Mouse (Mus musculus) heart, embryonic 15.5 days (tissue): Measurements from ENCODE around the gene Apoa1. TPM values are rescaled to one million over a fixed set of nuclear protein-coding genes. Genes with fewer than 3 reads are reported as not detected.
A peak's percentile ranks its signal among the peaks of the same experiment; 100 is the strongest.

Experiments used
- ATAC-seq: fragments of 200-750 bp; cut with Nextera tagmentation; replicated peaks from 2 replicates; pipeline ENCODE4 v1.8.0; 2017; ENCODE audit warnings: low read depth, moderate TSS enrichment; ENCODE audit not compliant: insufficient number of reproducible peaks, insufficient read depth, low FRiP score
- H3K27ac ChIP-seq: fragments of 300-500 bp; sonication (generic); 2 replicates; pipeline ENCODE4 v1.5.1; 2015; ENCODE audit warnings: mild to moderate bottlenecking, inconsistent platforms
- H3K27me3 ChIP-seq: fragments of 300-500 bp; sonication (generic); 2 replicates; pipeline ENCODE4 v1.6.1; 2015; ENCODE audit warnings: inconsistent platforms
- H3K36me3 ChIP-seq: fragments of 300-500 bp; sonication (generic); 2 replicates; pipeline ENCODE4 v1.6.1; 2015; ENCODE audit warnings: mild to moderate bottlenecking, inconsistent platforms
- H3K4me1 ChIP-seq: fragments of 300-500 bp; sonication (generic); replicated peaks from 2 replicates; pipeline ENCODE4 v1.6.1; 2015; ENCODE audit warnings: inconsistent platforms
- H3K4me2 ChIP-seq: fragments of 300-500 bp; sonication (generic); 2 replicates; pipeline ENCODE4 v1.6.1; 2015; ENCODE audit warnings: inconsistent platforms, mild to moderate bottlenecking, moderate library complexity
- H3K4me3 ChIP-seq: fragments of 300-500 bp; sonication (generic); 2 replicates; pipeline ENCODE4 v1.5.1; 2015; ENCODE audit warnings: mild to moderate bottlenecking, inconsistent platforms
- H3K9ac ChIP-seq: fragments of 300-500 bp; sonication (generic); 2 replicates; pipeline ENCODE4 v1.6.1; 2015; ENCODE audit warnings: mild to moderate bottlenecking, inconsistent platforms
- H3K9me3 ChIP-seq: fragments of 300-500 bp; sonication (generic); replicated peaks from 2 replicates; pipeline ENCODE4 v1.6.1; 2016; ENCODE audit warnings: inconsistent platforms
- WGBS: fragments of 180-500 bp; shearing (Covaris S2); methylation state at CpG from one replicate; pipeline ENCODE4 v1.1.7; 2015; ENCODE audit warnings: mixed read lengths; 5-methylcytosine and 5-hydroxymethylcytosine counted together
- polyA plus RNA-seq: library from polyadenylated mRNA; unstranded; fragments of >200 nt; fragmentation: Nextera tagmentation; extraction: Ambion mirVana; gene quantifications from 2 replicates; pipeline ENCODE4 v1.2.1, GENCODE M21; 2015

Gene Apoa1
- polyA plus RNA-seq, 1 experiment from 2014 or later, result 3.9 TPM

- Histone ChIP-seq H3K9ac (no peak overlapping the region), H3K4me2 (no peak overlapping the region), H3K36me3 (peaks cover 29% of the 10 kb centered on the region), H3K27me3 (no peaks in the 10 kb centered on the region), H3K27ac (no peak overlapping the region), H3K4me3 (no peak overlapping the region), H3K4me1 (peaks cover 15% of the 10 kb centered on the region), H3K9me3 (no peaks in the 10 kb centered on the region)
- 33% methylated on average over 11 of the region's 11 CpGs for WGBS
- no peak for ATAC-seq
Observed at GRCm38 (mm10) chr9:46215338-46216322, 12.8 kb upstream of the Apoa1 start.

DNA sequence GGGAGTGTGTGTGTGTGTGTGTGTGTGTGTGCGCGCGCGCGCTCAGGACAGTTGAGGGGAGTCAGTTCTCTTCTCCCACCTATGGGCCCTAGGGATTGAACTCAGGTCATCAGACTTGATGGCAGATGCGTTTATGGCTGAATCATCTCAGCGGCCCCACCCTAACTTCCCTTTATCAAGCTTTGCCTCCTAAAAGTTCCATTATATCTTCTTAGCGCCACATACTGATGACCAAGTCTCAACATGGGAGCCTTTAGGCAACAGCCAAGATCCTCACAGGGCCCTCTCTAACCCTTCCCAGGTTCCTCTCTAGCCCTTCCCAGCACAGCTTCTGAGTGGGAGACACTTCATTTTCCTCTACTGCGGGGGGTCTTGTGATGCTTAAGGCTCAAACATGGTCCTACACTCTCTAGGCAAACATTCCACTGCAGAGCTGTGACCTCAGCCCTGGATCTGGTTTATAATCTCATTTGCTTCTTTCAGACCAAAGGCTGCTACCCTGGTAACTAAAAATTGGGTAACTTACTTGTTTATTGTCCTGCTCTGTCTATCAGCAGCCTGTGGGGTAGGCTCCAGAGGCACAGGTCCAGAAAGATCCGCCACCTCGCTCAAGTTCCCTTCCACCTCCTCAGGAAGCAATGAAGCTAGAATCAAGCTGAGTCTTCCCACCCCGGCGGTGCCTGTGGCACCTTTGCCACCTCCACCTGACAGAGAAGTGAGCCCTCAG, 11.5 kb upstream of the Apoa1 start:
- Histone ChIP-seq H3K4me1 (peaks cover 15% of the 10 kb centered on the region), H3K9ac (no peak overlapping the region), H3K36me3 (peaks cover 28% of the 10 kb centered on the region), H3K4me3 (no peak overlapping the region), H3K27me3 (no peaks in the 10 kb centered on the region), H3K4me2 (no peak overlapping the region), H3K9me3 (no peaks in the 10 kb centered on the region), H3K27ac (no peak overlapping the region)
- WGBS, result 87% methylated on average over 13 of the region's 13 CpGs
- no peak for ATAC-seq

DNA sequence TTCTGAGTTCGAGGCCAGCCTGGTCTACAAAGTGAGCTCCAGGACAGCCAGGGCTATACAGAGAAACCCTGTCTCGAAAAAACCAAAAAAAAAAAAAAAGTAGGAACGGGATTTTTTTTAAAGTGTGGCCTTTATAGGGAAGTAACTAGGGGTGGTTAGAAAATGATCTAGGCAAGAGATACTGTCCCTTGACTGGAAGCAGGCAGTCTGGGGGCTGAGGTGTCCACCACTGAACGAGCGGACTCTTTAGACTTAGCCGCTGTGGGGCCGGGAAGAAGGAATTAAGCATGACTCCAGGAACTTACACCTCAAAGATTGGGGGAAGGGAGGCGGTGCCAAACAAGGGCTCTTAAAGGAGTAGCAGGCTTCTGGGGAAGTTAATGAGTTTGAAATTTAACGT, 10.2 kb upstream of the Apoa1 start:
- H3K27me3 ChIP-seq, result no peaks in the 10 kb centered on the region
- no peak overlapping the region for H3K27ac ChIP-seq
- no peak overlapping the region for H3K4me3 ChIP-seq
- H3K4me1 ChIP-seq, result peaks cover 15% of the 10 kb centered on the region
- peaks cover 36% of the 10 kb centered on the region for H3K36me3 ChIP-seq
- H3K9ac ChIP-seq, result no peak overlapping the region
- 75% methylated on average over 9 of the region's 9 CpGs for WGBS
- no peaks in the 10 kb centered on the region for H3K9me3 ChIP-seq
- no peak for ATAC-seq
- H3K4me2 ChIP-seq, result no peak overlapping the region

- Histone ChIP-seq H3K4me1 (no peaks in the 10 kb centered on the region), H3K27me3 (peaks cover under 1% of the 10 kb centered on the region; the same call in 1 of the 2 replicates), H3K4me2 (no peak overlapping the region), H3K9ac (no peak overlapping the region), H3K4me3 (no peak overlapping the region), H3K27ac (no peak overlapping the region), H3K9me3 (no peaks in the 10 kb centered on the region), H3K36me3 (peaks cover 36% of the 10 kb centered on the region)
- ATAC-seq, result no peak
- 77% methylated on average over 6 of the region's 6 CpGs for WGBS
Observed at GRCm38 (mm10) chr9:46223090-46223489, 5.3 kb upstream of the Apoa1 start.

GRCm38 (mm10) chr9:46224101-46224500, 4.3 kb upstream of the Apoa1 start:
- no peak overlapping the region for H3K9ac ChIP-seq
- H3K4me1 ChIP-seq, result no peaks in the 10 kb centered on the region
- no peak overlapping the region for H3K4me3 ChIP-seq
- peaks cover 36% of the 10 kb centered on the region for H3K36me3 ChIP-seq
- H3K4me2 ChIP-seq, result no peak overlapping the region
- H3K27me3 ChIP-seq, result peaks cover 8% of the 10 kb centered on the region
- ATAC-seq, result no peak
- 88% methylated on average over 3 of the region's 3 CpGs for WGBS
- no peak overlapping the region for H3K27ac ChIP-seq
- H3K9me3 ChIP-seq, result no peaks in the 10 kb centered on the region

GRCm38 (mm10) chr9:46224945-46225660, 3.3 kb upstream of the Apoa1 start:
- WGBS, result 57% methylated on average over 5 of the region's 5 CpGs
- Histone ChIP-seq H3K9me3 (no peaks in the 10 kb centered on the region), H3K36me3 (peaks cover 28% of the 10 kb centered on the region), H3K4me1 (peaks cover 6% of the 10 kb centered on the region), H3K4me3 (no peak overlapping the region), H3K9ac (no peak overlapping the region), H3K27me3 (peaks cover 12% of the 10 kb centered on the region), H3K27ac (no peak overlapping the region), H3K4me2 (no peak overlapping the region)
- no peak for ATAC-seq

DNA sequence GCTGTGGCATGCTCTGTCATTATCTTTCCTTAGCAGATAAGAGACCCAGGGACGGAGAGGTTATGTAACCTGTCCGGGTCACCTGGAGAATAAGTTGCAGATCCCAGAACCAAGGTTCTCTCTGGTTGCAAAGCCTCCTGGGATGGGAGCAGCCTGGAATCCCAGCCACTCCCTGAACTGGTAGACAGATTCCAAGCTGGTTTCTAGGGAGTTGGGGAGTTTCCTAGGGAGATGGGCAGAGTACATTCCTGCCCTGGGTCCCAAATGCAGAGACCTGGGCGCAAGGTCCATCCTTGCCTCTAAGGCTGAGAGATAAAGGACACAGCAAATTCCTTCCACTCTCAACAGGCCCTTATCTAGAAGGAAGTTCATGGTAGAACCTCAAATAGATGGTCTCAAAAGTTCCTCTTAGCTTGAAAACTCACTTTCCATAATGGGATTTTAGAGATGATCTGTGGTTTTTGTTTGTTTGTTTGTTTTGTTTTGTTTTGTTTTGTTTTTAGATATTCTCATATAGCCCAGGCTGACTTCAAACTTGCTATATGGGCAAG, 1.2 kb upstream of the Apoa1 start:
- ATAC-seq, result no peak
- Histone ChIP-seq H3K27me3 (peaks cover 18% of the 10 kb centered on the region), H3K27ac (no peak overlapping the region), H3K4me2 (no peak overlapping the region), H3K9ac (no peak overlapping the region), H3K9me3 (no peaks in the 10 kb centered on the region), H3K4me1 (peaks cover 13% of the 10 kb centered on the region), H3K4me3 (no peak overlapping the region), H3K36me3 (peaks cover 9% of the 10 kb centered on the region)
- WGBS, result 53% methylated on average over 3 of the region's 3 CpGs

- 14% methylated on average over 37 of the region's 37 CpGs for WGBS
- Histone ChIP-seq H3K27me3 (peaks cover 21% of the 10 kb centered on the region), H3K4me2 (peak overlapping the region; percentile 89), H3K4me1 (peaks cover 13% of the 10 kb centered on the region), H3K9me3 (no peaks in the 10 kb centered on the region), H3K27ac (no peak overlapping the region), H3K4me3 (peak overlapping the region; percentile 52), H3K9ac (peak overlapping the region; percentile 51), H3K36me3 (no peaks in the 10 kb centered on the region)
- ATAC-seq, result peak; percentile 82
Observed at GRCm38 (mm10) chr9:46229573-46230449, 1.4 kb downstream of the Apoa1 start.

- Histone ChIP-seq H3K4me1 (peaks cover 13% of the 10 kb centered on the region), H3K27ac (no peak overlapping the region), H3K36me3 (no peaks in the 10 kb centered on the region), H3K27me3 (peaks cover 21% of the 10 kb centered on the region), H3K4me2 (peak overlapping the region; percentile 89), H3K9me3 (no peaks in the 10 kb centered on the region), H3K9ac (peak overlapping the region; percentile 51), H3K4me3 (peak overlapping the region; percentile 52)
- WGBS, result 28% methylated on average over 13 of the region's 13 CpGs
- ATAC-seq, result no peak
Observed at GRCm38 (mm10) chr9:46230450-46230975, 2.1 kb downstream of the Apoa1 start.

DNA sequence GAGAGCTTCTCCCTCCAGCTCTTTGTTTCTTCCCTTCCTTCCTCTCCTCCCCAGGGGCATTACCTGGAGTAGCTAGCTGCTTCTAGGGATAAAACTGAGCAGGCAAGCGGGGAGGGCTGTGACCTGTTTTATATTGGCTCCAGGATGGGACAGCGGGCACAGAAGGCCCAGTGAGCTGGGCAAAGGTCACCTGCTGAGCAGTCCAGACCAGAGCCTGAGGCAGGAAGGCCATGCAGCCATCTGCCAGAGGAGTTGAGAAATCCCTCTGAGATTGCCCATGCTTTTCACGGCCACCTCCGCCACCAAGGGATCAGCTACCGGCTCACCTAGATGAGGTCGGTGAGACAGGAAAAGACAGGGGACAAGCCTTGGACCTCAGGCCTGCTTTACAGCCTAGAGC, 6.8 kb downstream of the Apoa1 start:
- peaks cover 8% of the 10 kb centered on the region for H3K27me3 ChIP-seq
- H3K4me1 ChIP-seq, result peaks cover 6% of the 10 kb centered on the region
- WGBS, result 83% methylated on average over 6 of the region's 6 CpGs
- no peak overlapping the region for H3K9ac ChIP-seq
- ATAC-seq, result no peak
- no peak overlapping the region for H3K27ac ChIP-seq
- no peak overlapping the region for H3K4me2 ChIP-seq
- no peak overlapping the region for H3K4me3 ChIP-seq
- H3K9me3 ChIP-seq, result no peaks in the 10 kb centered on the region
- H3K36me3 ChIP-seq, result no peaks in the 10 kb centered on the region
